Mouse (Mus musculus) stomach, postnatal 0 days (tissue): Measurements from ENCODE around the gene Rbm34. TPM values are rescaled to one million over a fixed set of nuclear protein-coding genes. Genes with fewer than 3 reads are reported as not detected.

Experiments
- ATAC-seq: fragments of 200-750 bp; cut with Nextera tagmentation; 2 replicates; pipeline ENCODE4 v1.8.0; 2017; ENCODE audit not compliant: low FRiP score, low TSS enrichment
- DNase-seq: peaks from one replicate; pipeline ENCODE4 v3.0.0-alpha.2; 2016; ENCODE audit warnings: low spot score
- H3K27ac ChIP-seq: fragments of 300-500 bp; sonication (generic); replicated peaks from 2 replicates; pipeline ENCODE4 v1.5.1; 2014; ENCODE audit warnings: mild to moderate bottlenecking, control low read depth
- H3K27me3 ChIP-seq: fragments of 300-500 bp; sonication (generic); 2 replicates; pipeline ENCODE4 v1.6.1; 2014; ENCODE audit warnings: low read length; ENCODE audit not compliant: control insufficient read depth, insufficient read depth
- H3K36me3 ChIP-seq: fragments of 300-500 bp; sonication (generic); 2 replicates; pipeline ENCODE4 v1.6.1; 2014; ENCODE audit warnings: low read length, mixed read lengths; ENCODE audit not compliant: control insufficient read depth, insufficient read depth
- H3K4me1 ChIP-seq: fragments of 300-500 bp; sonication (generic); replicated peaks from 2 replicates; pipeline ENCODE4 v1.6.1; 2014; ENCODE audit warnings: antibody characterized with exemption; ENCODE audit not compliant: control insufficient read depth, insufficient read depth
- H3K4me2 ChIP-seq: fragments of 300-500 bp; sonication (generic); replicated peaks from 2 replicates; pipeline ENCODE4 v1.6.1; 2014; ENCODE audit warnings: low read depth, mild to moderate bottlenecking, control low read depth, moderate library complexity
- H3K4me3 ChIP-seq: fragments of 300-500 bp; sonication (generic); 2 replicates; pipeline ENCODE4 v1.5.1; 2014; ENCODE audit warnings: low read depth, low read length, control low read depth
- H3K9ac ChIP-seq: fragments of 300-500 bp; sonication (generic); 2 replicates; pipeline ENCODE4 v1.6.1; 2014; ENCODE audit warnings: mild to moderate bottlenecking, low read length, control low read depth, mixed read lengths
- H3K9me3 ChIP-seq: fragments of 300-500 bp; sonication (generic); 2 replicates; pipeline ENCODE4 v1.6.1; 2016; ENCODE audit warnings: low read length; ENCODE audit not compliant: control insufficient read depth
- CTCF ChIP-seq: IDR thresholded peaks from 2 replicates; pipeline ENCODE4 v1.5.1; 2016; ENCODE audit warnings: antibody characterized with exemption, low read depth, mild to moderate bottlenecking, moderate library complexity
- EP300 ChIP-seq: optimal IDR thresholded peaks from 2 replicates; pipeline ENCODE3; 2016; ENCODE audit warnings: antibody characterized with exemption
- WGBS: fragments of 180-500 bp; shearing (Covaris S2); extraction: QIAGEN DNeasy Blood & Tissue Kit; methylation state at CpG from one replicate; pipeline ENCODE4 v1.1.7; 2014; 5-methylcytosine and 5-hydroxymethylcytosine counted together
- polyA plus RNA-seq: library from polyadenylated mRNA; unstranded; fragments of >200 nt; fragmentation: Nextera tagmentation; extraction: Ambion mirVana; gene quantifications from 2 replicates; pipeline ENCODE4 v1.2.1, GENCODE M21; 2015

Gene Rbm34
- polyA plus RNA-seq, 1 experiment from 2014 or later = 18.4 TPM

- ATAC-seq (no peak), DNase-seq (no peak)
- H3K36me3 ChIP-seq = peaks cover 27% of the 10 kb centered on the region
- H3K27me3 ChIP-seq = no peaks in the 10 kb centered on the region
- H3K9ac ChIP-seq = no peak overlapping the region
- no peak overlapping the region for H3K4me2 ChIP-seq
- no peak for TF ChIP-seq EP300
- TF ChIP-seq CTCF = no peak
- H3K9me3 ChIP-seq = no peaks in the 10 kb centered on the region
- no peak overlapping the region for H3K27ac ChIP-seq
- WGBS = 85% methylated on average over 3 of the region's 3 CpGs
- no peak overlapping the region for H3K4me3 ChIP-seq
- H3K4me1 ChIP-seq = no peaks in the 10 kb centered on the region
Measured at GRCm38 (mm10) chr8:126937337-126937736, 33.5 kb downstream of the Rbm34 start.

DNA sequence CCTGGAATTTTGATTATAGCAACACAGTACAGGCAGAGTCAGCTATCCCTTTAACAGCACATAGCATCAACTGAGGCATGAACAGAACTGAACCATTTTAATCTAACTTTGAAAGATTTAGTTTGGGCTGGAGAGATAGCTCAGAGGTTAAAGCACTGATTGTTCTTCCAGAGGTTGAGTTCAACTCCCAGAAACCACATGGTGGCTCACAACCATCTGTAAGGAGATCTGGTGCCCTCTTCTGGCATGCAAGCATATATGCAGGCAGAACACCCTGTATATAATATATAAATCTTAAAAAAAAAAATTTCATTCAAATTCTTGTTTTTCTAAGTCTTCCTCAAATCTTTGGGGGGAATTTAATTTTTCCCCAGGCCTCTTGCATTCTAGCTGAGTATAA lies 34.9 kb downstream of the Rbm34 start:
- Histone ChIP-seq H3K36me3 (peaks cover 36% of the 10 kb centered on the region), H3K9me3 (no peaks in the 10 kb centered on the region), H3K4me3 (no peak overlapping the region), H3K27me3 (no peaks in the 10 kb centered on the region), H3K4me1 (no peaks in the 10 kb centered on the region), H3K4me2 (no peak overlapping the region), H3K9ac (no peak overlapping the region), H3K27ac (no peak overlapping the region)
- TF ChIP-seq EP300 (no peak), CTCF (peak; percentile 76)
- DNase-seq (no peak), ATAC-seq (0 out of 2 replicates have a peak, but pooled peaks have one; percentile 13)

DNA sequence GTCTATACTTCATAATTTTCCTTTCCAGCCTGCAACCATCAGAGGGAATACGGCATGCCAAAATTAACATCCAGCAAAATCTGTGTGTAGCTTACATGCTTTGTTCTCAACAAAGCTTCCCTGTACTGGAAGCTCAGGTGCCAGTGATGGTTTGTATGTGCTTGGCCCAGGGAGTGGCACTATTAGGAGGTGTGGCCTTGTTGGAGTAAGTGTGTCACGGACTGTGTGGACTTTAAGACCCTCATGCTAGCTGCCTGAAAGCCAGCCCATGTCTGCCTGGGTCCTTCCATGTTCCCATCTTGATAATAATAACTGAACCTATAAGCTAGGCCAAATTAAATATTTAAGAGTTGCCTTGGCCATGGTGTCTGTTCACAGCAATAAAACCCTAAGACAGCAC lies 35.5 kb downstream of the Rbm34 start:
- WGBS = 85% methylated on average over 2 of the region's 2 CpGs
- Histone ChIP-seq H3K27me3 (no peaks in the 10 kb centered on the region), H3K4me3 (no peak overlapping the region), H3K27ac (no peak overlapping the region), H3K36me3 (peaks cover 36% of the 10 kb centered on the region), H3K9ac (no peak overlapping the region), H3K9me3 (no peaks in the 10 kb centered on the region), H3K4me1 (no peaks in the 10 kb centered on the region), H3K4me2 (no peak overlapping the region)
- no peak for TF ChIP-seq CTCF
- no peak for TF ChIP-seq EP300
- ATAC-seq (no peak), DNase-seq (no peak)

DNA sequence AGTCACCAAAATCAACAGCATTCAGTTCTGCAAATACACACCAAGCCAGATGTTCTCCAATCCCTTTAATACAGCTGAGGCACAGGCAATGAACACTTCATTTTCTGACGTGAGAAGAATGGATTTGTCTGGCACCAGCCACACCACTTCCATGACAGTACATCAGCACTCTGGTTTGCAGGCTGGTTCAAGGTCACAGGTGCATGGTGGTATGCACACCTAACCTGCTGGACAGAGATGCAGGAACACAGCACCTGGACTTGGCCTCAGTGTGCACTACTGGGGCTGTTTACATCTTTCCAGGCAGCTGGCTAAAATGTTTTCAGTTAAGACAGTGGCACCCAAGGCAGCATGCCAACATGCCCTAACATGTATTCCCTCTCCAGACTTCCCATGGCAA lies 38.2 kb downstream of the Rbm34 start:
- WGBS = 48% methylated on average over 1 of the region's 1 CpGs
- no peak overlapping the region for H3K9ac ChIP-seq
- H3K27me3 ChIP-seq = no peaks in the 10 kb centered on the region
- no peak overlapping the region for H3K4me3 ChIP-seq
- DNase-seq = no peak
- no peak for ATAC-seq
- no peaks in the 10 kb centered on the region for H3K9me3 ChIP-seq
- no peak for TF ChIP-seq CTCF
- H3K4me2 ChIP-seq = no peak overlapping the region
- H3K27ac ChIP-seq = no peak overlapping the region
- H3K36me3 ChIP-seq = peaks cover 32% of the 10 kb centered on the region
- H3K4me1 ChIP-seq = no peaks in the 10 kb centered on the region

- no peak overlapping the region for H3K4me2 ChIP-seq
- WGBS = 70% methylated on average over 1 of the region's 1 CpGs
- H3K4me3 ChIP-seq = no peak overlapping the region
- H3K9me3 ChIP-seq = no peaks in the 10 kb centered on the region
- H3K36me3 ChIP-seq = peaks cover 29% of the 10 kb centered on the region
- DNase-seq (no peak), ATAC-seq (no peak)
- no peak overlapping the region for H3K9ac ChIP-seq
- TF ChIP-seq CTCF = no peak
- TF ChIP-seq EP300 = no peak
- H3K27me3 ChIP-seq = no peaks in the 10 kb centered on the region
- H3K4me1 ChIP-seq = no peaks in the 10 kb centered on the region
- H3K27ac ChIP-seq = no peak overlapping the region
Measured at GRCm38 (mm10) chr8:126932249-126932648, 38.6 kb downstream of the Rbm34 start.

- Histone ChIP-seq H3K9me3 (no peaks in the 10 kb centered on the region), H3K36me3 (peaks cover 24% of the 10 kb centered on the region), H3K4me2 (no peak overlapping the region), H3K27me3 (no peaks in the 10 kb centered on the region), H3K4me1 (no peaks in the 10 kb centered on the region), H3K9ac (no peak overlapping the region), H3K27ac (no peak overlapping the region), H3K4me3 (no peak overlapping the region)
- ATAC-seq = peak; percentile 38; the same call in 1 of the 2 replicates
- WGBS = 24% methylated on average over 2 of the region's 2 CpGs
- TF ChIP-seq EP300 (no peak), CTCF (peak; percentile 64)
- DNase-seq = peak; percentile 42
Measured at GRCm38 (mm10) chr8:126931720-126932119, 39.2 kb downstream of the Rbm34 start.
